Mouse (Mus musculus) monocyte, adult 2 months (primary cell): ENCODE results near the gene Icos.

Experiments
- DNase-seq, 2 experiments: peaks; one replicate each; pipeline ENCODE4 v3.0.0; 2022; ENCODE audit warnings: low spot score in 2 of 2, low read depth in 1 of 2

Icos gene

GRCm38 (mm10) chr1:60961080-60961479 lies 16.6 kb upstream of the Icos start:
- no peak for DNase-seq

GRCm38 (mm10) chr1:60962095-60962494 lies 15.6 kb upstream of the Icos start:
- DNase-seq, result no peak

- DNase-seq, result no peak
Observed at GRCm38 (mm10) chr1:60967521-60967920, 10.2 kb upstream of the Icos start.

GRCm38 (mm10) chr1:60970846-60971245 lies 6.9 kb upstream of the Icos start:
- DNase-seq, result no peak

- no peak for DNase-seq
Observed at GRCm38 (mm10) chr1:60974221-60974620, 3.5 kb upstream of the Icos start.

GRCm38 (mm10) chr1:60975646-60976294 lies 2.0 kb upstream of the Icos start:
- DNase-seq, result no peak

DNA sequence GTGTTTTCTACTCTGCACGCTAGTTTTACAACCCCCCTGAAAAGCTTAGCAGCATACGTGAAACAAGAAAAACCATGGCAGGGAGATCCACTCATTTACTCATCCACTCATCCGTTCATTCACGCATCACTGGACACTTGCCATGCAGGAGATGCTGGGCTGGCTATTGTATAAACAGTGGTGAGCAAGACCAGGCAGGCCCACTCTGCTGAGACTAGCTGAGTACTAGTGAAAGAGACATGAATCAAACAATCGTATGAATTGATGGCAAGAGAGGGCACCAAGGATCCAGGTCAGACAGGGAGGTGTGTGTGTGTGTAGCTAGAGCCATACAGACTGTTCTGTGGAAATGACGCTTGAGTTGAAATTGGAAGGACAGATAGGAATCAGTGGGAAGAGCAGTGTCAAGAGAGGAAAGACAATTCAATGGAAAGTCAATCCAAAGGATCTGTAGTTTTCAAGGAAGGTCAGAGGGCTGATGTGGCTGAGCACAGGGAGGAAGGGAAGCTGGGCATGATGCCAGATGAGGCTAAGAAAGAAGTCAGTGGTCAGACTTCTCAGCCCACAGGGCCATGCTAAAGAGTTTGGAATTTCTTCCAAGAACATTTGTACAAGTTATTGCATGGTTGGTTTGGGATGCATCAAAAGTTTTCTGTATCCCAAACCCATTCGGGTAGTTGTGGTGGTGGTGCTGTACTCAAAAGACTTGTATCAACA lies 1.6 kb downstream of the Icos start:
- DNase-seq, result no peak

GRCm38 (mm10) chr1:60979843-60980235 lies 2.1 kb downstream of the Icos start:
- no peak for DNase-seq

DNA sequence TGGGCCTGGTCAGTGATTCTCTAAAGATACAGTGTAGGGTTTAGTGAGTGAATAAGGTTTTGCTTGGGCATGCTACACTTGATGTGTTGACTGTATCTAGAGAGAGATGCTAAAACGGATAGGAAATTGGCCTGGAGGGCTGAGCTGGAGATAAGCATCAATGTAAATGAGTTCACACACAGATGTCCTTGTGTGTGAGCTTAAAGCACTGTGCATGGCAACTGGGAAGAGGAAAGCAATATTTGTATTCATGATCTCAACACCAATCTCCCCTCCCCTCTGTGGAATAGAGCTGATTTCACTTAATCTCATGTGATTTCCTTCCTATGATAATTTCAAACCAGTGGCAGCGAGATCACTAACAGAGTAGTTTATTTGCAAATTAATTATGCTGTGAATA lies 7.3 kb downstream of the Icos start:
- DNase-seq, result no peak

DNA sequence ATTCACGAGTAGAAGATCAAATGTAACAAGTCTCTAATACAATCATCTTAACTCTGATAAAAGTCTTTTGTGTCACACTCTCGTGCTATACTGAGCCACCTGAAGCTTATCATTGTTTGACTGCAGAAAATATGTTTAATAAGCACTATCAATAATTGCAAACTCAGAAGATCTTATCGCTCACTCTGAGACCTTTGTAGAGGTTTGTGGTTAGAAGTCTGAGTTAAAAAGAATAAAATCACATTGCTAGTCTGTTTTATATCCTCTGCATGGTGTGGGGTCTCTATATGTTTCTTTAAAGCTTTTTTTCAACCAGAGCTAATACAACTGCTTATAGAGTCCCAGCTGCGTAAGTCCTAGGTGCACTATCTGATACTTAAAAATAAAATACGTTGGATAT lies 8.4 kb downstream of the Icos start:
- DNase-seq, result no peak

- DNase-seq, result no peak
Observed at GRCm38 (mm10) chr1:60989086-60989485, 11.4 kb downstream of the Icos start.

- DNase-seq, result no peak
Observed at GRCm38 (mm10) chr1:60990305-60990704, 12.6 kb downstream of the Icos start.

- no peak for DNase-seq
Observed at GRCm38 (mm10) chr1:60998008-60998557, 20.4 kb downstream of the Icos start.

DNA sequence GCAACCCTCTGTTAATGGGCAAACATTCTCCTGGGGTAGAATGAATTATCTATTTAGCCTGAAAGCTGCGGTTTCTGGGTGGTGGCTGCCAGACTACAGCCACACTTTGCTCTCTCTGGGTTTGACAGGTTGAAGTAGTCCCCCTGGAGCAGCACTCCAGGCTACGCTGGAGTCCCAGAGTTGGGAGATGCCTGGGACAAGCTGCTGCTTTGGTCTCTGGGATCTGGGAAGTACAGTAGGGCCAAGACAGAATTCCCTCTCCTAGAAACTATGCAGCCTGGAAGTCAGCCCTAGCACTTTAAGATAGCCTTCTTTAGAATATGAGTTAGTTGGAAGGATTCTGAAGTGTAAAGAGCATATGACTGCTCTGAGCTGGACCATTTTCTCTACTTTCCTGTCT lies 21.0 kb downstream of the Icos start:
- DNase-seq, result no peak

DNA sequence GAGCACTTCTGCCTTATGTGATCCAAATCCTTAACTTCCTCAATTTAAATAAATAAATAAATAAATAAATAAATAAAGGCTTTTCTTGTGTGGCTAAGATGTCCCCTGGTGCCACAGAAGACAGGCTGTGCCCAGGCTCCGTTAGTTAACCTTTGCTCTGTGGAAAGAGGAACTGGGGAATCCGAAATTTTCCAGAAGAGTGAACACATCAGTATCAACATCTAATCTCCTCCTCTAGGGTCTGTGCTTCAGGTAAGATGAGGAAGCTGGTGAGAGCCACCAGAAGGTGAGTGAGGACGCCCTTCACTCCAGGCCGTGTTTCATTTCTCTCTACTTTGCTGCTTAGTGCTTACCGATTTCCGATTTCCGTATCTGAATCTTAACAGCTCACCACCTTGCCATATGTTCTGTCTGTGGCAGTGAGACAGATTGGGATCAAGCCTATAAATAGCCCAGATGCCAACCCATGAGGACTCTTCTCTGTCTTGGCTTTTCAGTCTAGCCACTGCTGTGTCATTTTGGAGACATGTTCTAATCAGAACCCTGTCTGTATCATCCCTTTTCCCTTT lies 24.1 kb downstream of the Icos start:
- DNase-seq, result no peak

GRCm38 (mm10) chr1:61006229-61006628 lies 28.5 kb downstream of the Icos start:
- no peak for DNase-seq

GRCm38 (mm10) chr1:61007516-61007915 lies 29.8 kb downstream of the Icos start:
- DNase-seq, result no peak

GRCm38 (mm10) chr1:61016578-61017118 lies 38.9 kb downstream of the Icos start:
- no peak for DNase-seq

GRCm38 (mm10) chr1:61026712-61027111 lies 49.0 kb downstream of the Icos start:
- no peak for DNase-seq

DNA sequence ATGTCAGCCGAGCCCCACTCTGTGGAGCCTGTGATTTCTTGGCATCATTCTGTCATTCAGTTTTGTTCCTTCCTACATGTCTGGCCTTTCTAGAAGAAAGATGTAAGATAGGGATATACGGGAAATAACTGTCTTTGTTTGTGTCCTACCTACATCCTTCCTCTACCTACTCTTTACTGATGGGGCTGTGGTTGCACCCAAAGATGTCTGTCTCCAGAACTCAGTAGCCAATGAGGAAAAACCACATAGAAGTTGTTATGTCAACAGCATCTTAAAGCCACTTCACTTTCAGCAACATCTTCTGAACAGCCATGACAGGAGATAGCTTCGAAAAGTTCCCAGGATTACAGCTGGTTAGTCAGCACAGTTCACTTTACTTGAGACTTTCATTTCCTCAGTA lies 49.8 kb downstream of the Icos start:
- DNase-seq, result no peak

DNA sequence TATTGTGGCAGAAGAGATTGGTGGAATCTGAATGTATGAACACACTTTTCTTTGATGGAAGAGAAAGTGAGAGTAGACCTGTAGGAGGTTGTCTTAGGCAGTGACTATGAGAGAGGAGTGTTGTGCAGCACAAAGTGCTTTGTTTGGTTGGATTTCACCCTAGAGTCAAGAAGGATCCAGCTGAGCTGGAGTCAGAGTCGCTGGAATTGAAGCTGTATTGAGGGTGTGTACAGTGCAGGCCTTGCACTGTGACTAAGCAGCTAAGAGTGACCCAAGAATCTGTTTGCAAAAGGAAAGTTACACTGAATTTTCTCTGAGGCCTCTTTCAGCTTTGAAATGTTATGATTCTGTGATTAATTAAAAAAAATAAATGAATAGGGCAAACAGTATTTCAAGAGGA lies 52.2 kb downstream of the Icos start:
- no peak for DNase-seq

GRCm38 (mm10) chr1:61030532-61030931 lies 52.8 kb downstream of the Icos start:
- DNase-seq, result no peak
